Mouse (Mus musculus): Measurements from ENCODE around the gene Klhl25.

Klhl25 gene

GRCm38 (mm10) chr7:75870551-75870950 is 22.4 kb downstream of the Klhl25 start:
- in situ Hi-C loops (cut with MboI, MseI), result loop anchor here (10.0 to 25.0 kb wide), 3 partner anchors 496 to 733 kb away; no protein-coding TSS in a partner anchor

- in situ Hi-C loops (cut with MboI, MseI), result loop anchor here (10.0 to 25.0 kb wide), 3 partner anchors 497 to 735 kb away; no protein-coding TSS in a partner anchor
Observed at GRCm38 (mm10) chr7:75872255-75872654, 24.1 kb downstream of the Klhl25 start.

GRCm38 (mm10) chr7:75872697-75873096 is 24.6 kb downstream of the Klhl25 start:
- in situ Hi-C loops (cut with MboI, MseI), result loop anchor here (10.0 to 25.0 kb wide), 3 partner anchors 498 to 735 kb away; no protein-coding TSS in a partner anchor

- in situ Hi-C loops (cut with MboI, MseI), result loop anchor here (10.0 to 25.0 kb wide), 3 partner anchors 498 to 736 kb away; no protein-coding TSS in a partner anchor
Observed at GRCm38 (mm10) chr7:75873216-75873615, 25.1 kb downstream of the Klhl25 start.

- in situ Hi-C loops (cut with MboI, MseI), result loop anchor here (10.0 to 25.0 kb wide), 3 partner anchors 499 to 736 kb away; no protein-coding TSS in a partner anchor
Observed at GRCm38 (mm10) chr7:75873746-75874145, 25.6 kb downstream of the Klhl25 start.

- in situ Hi-C loops (cut with MboI, MseI), result loop anchor here in 1 of 2 experiments (5.0 to 10.0 kb wide), 4 partner anchors 47 to 725 kb away; no protein-coding TSS in a partner anchor
Observed at GRCm38 (mm10) chr7:75879436-75879835, 31.3 kb downstream of the Klhl25 start.

GRCm38 (mm10) chr7:75880236-75880635 is 32.1 kb downstream of the Klhl25 start:
- in situ Hi-C loops (cut with MboI, MseI), result no loop called here

- in situ Hi-C loops (cut with MboI, MseI), result no loop called here
Observed at GRCm38 (mm10) chr7:75880650-75881049, 32.5 kb downstream of the Klhl25 start.

- in situ Hi-C loops (cut with MboI, MseI), result no loop called here
Observed at GRCm38 (mm10) chr7:75881376-75881775, 33.3 kb downstream of the Klhl25 start.

GRCm38 (mm10) chr7:75881791-75882190 is 33.7 kb downstream of the Klhl25 start:
- in situ Hi-C loops (cut with MboI, MseI), result no loop called here

- in situ Hi-C loops (cut with MboI, MseI), result no loop called here
Observed at GRCm38 (mm10) chr7:75891466-75891865, 43.4 kb downstream of the Klhl25 start.

GRCm38 (mm10) chr7:75892737-75893136 is 44.6 kb downstream of the Klhl25 start:
- in situ Hi-C loops (cut with MboI, MseI), result no loop called here

- in situ Hi-C loops (cut with MboI, MseI), result no loop called here
Observed at GRCm38 (mm10) chr7:75893709-75894108, 45.6 kb downstream of the Klhl25 start.

GRCm38 (mm10) chr7:75897041-75897440 is 48.9 kb downstream of the Klhl25 start:
- in situ Hi-C loops (cut with MboI, MseI), result no loop called here

GRCm38 (mm10) chr7:75899102-75899501 is 51.0 kb downstream of the Klhl25 start:
- in situ Hi-C loops (cut with MboI, MseI), result no loop called here

GRCm38 (mm10) chr7:75899517-75899916 is 51.4 kb downstream of the Klhl25 start:
- in situ Hi-C loops (cut with MboI, MseI), result no loop called here

- in situ Hi-C loops (cut with MboI, MseI), result no loop called here
Observed at GRCm38 (mm10) chr7:75899954-75900353, 51.8 kb downstream of the Klhl25 start.

GRCm38 (mm10) chr7:75905145-75905544 is 57.0 kb downstream of the Klhl25 start:
- in situ Hi-C loops (cut with MboI, MseI), result no loop called here

- in situ Hi-C loops (cut with MboI, MseI), result loop anchor here in 1 of 2 experiments (10.0 kb wide), 1 partner anchor 1035 kb away; no protein-coding TSS in a partner anchor
Observed at GRCm38 (mm10) chr7:75910035-75910651, 62.0 kb downstream of the Klhl25 start.

GRCm38 (mm10) chr7:75910652-75911035 is 62.5 kb downstream of the Klhl25 start:
- in situ Hi-C loops (cut with MboI, MseI), result loop anchor here in 1 of 2 experiments (10.0 kb wide), 1 partner anchor 1034 kb away; no protein-coding TSS in a partner anchor

GRCm38 (mm10) chr7:75913952-75914351 is 65.8 kb downstream of the Klhl25 start:
- in situ Hi-C loops (cut with MboI, MseI), result loop anchor here in 1 of 2 experiments (10.0 kb wide), 1 partner anchor 1031 kb away; no protein-coding TSS in a partner anchor

- in situ Hi-C loops (cut with MboI, MseI), result loop anchor here in 1 of 2 experiments (10.0 kb wide), 1 partner anchor 1029 kb away; no protein-coding TSS in a partner anchor
Observed at GRCm38 (mm10) chr7:75915550-75915949, 67.4 kb downstream of the Klhl25 start.

GRCm38 (mm10) chr7:75917662-75918061 is 69.6 kb downstream of the Klhl25 start:
- in situ Hi-C loops (cut with MboI, MseI), result loop anchor here in 1 of 2 experiments (10.0 kb wide), 1 partner anchor 1027 kb away; no protein-coding TSS in a partner anchor
